10 mouse cellular contexts compared by ENCODE assay signal in the genomic region with DNA sequence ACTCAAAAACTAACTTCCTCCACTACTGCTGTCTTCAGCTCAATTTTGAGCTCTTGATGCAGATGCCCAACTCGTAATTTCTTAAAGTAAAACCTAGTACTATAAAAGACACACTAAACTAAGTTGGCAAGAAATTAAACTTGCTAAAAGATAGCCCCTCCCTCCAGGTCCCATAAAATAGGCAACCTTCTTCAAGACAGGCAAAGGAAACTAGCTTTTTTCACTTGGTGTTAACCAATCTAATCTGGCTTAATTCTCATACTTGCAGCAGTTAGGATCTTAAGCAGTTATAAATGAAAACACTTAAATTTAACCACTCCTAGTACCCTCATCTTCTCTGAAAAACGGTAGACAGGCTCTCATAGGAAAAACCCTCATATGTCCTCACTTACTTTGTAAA. TPM values are rescaled to one million over a fixed set of nuclear protein-coding genes. Genes with fewer than 3 reads are reported as not detected.
DNase-seq lines count a peak whose midpoint lies in the region; ATAC-seq and TF ChIP-seq lines count a peak whose summit lies in the region.
"Had no signal": no experiment of that assay in that cellular context is flagged by ENCODE, and none has a peak within 500 bp of the region (broad histone marks: within the 10 kb centered on the region; RNA-seq: fewer than 3 reads in every experiment).

No protein-coding gene starts in this region.

- no peak for DNase-seq in kidney, adult 11 months
- no peak for DNase-seq in embryonic facial prominence, embryonic 14.5 days (ENCODE audit: low spot score)
- DNase-seq in left cerebral cortex, adult 18-20 months (ENCODE audit: low spot score in 2 of 2), result no peak
- no peak for DNase-seq in cerebellum, postnatal 25 days
- no peak for DNase-seq in left cerebral cortex, postnatal 25 days (ENCODE audit: low spot score in 2 of 2)
- DNase-seq: cerebellum, adult 9-10 months; kidney, adult 8-10 months had no signal

- TF ChIP-seq POLR2A in myocyte (IDR thresholded peaks at IDR 0.05; ENCODE audit: insufficient read length, low read depth), result no peak

- no peak overlapping the region for H3K27ac ChIP-seq in kidney, embryonic 16.5 days (ENCODE audit: low read length)
- H3K27ac ChIP-seq in embryonic facial prominence, embryonic 14.5 days (replicated peaks; ENCODE audit: low read depth, low read length), result no peak overlapping the region
- H3K27ac ChIP-seq in intestine, embryonic 16.5 days (ENCODE audit: low read length), result no peak overlapping the region

- no peaks in the 10 kb centered on the region for H3K27me3 ChIP-seq in kidney, embryonic 16.5 days (ENCODE audit: insufficient read depth, low read length)
- H3K27me3 ChIP-seq in embryonic facial prominence, embryonic 14.5 days (replicated peaks; ENCODE audit: control insufficient read depth, insufficient read depth, low read length), result no peaks in the 10 kb centered on the region
- no peaks in the 10 kb centered on the region for H3K27me3 ChIP-seq in intestine, embryonic 16.5 days (replicated peaks; ENCODE audit: control insufficient read depth, insufficient read depth, low read length)
- no peaks in the 10 kb centered on the region for H3K27me3 ChIP-seq in myocyte (ENCODE audit: control insufficient read depth, insufficient read depth, insufficient read length)

- H3ac ChIP-seq in myocyte (ENCODE audit: control insufficient read depth, insufficient read length), result no peak overlapping the region

- H3K79me2 ChIP-seq in myocyte (ENCODE audit: control insufficient read depth, insufficient read depth), result peaks cover 67% of the 10 kb centered on the region

- H3K36me3 ChIP-seq in kidney, embryonic 16.5 days (ENCODE audit: insufficient read depth, low read length), result no peaks in the 10 kb centered on the region
- no peaks in the 10 kb centered on the region for H3K36me3 ChIP-seq in embryonic facial prominence, embryonic 14.5 days (ENCODE audit: control insufficient read depth, insufficient read depth, low read length)
- H3K36me3 ChIP-seq in intestine, embryonic 16.5 days (ENCODE audit: control insufficient read depth, insufficient read depth, low read length), result no peaks in the 10 kb centered on the region
- H3K36me3 ChIP-seq in myocyte (ENCODE audit: control insufficient read depth, insufficient read depth), result no peaks in the 10 kb centered on the region

- no peak overlapping the region for H3K9ac ChIP-seq in kidney, embryonic 16.5 days (replicated peaks; ENCODE audit: low read length)
- H3K9ac ChIP-seq in embryonic facial prominence, embryonic 14.5 days (ENCODE audit: low read depth, low read length), result peak overlapping the region; percentile 98
- no peak overlapping the region for H3K9ac ChIP-seq in intestine, embryonic 16.5 days (ENCODE audit: low read depth, low read length)

- H3K9me3 ChIP-seq in kidney, embryonic 16.5 days (ENCODE audit: low read length), result no peaks in the 10 kb centered on the region
- no peaks in the 10 kb centered on the region for H3K9me3 ChIP-seq in embryonic facial prominence, embryonic 14.5 days (ENCODE audit: control insufficient read depth, low read length)
- no peaks in the 10 kb centered on the region for H3K9me3 ChIP-seq in intestine, embryonic 16.5 days (ENCODE audit: control insufficient read depth, low read length)

- H3K4me2 ChIP-seq in kidney, embryonic 16.5 days (replicated peaks; ENCODE audit: low read depth, low read length), result peak overlapping the region; percentile 92
- H3K4me2 ChIP-seq in embryonic facial prominence, embryonic 14.5 days (ENCODE audit: low read depth, low read length), result peak overlapping the region; percentile 93
- peak overlapping the region; percentile 76 for H3K4me2 ChIP-seq in intestine, embryonic 16.5 days (ENCODE audit: low read depth, low read length)
- H3K4me2 ChIP-seq in myocyte (ENCODE audit: low read depth), result peak overlapping the region; percentile 85

- peaks cover 26% of the 10 kb centered on the region for H3K4me1 ChIP-seq in kidney, embryonic 16.5 days (ENCODE audit: insufficient read depth, low read length)
- H3K4me1 ChIP-seq in embryonic facial prominence, embryonic 14.5 days (ENCODE audit: control insufficient read depth, insufficient read depth, low read length), result peaks cover 13% of the 10 kb centered on the region
- peaks cover 16% of the 10 kb centered on the region for H3K4me1 ChIP-seq in intestine, embryonic 16.5 days (ENCODE audit: control insufficient read depth, insufficient read depth, low read length)

- ATAC-seq in kidney, embryonic 16.5 days (ENCODE audit: low FRiP score, low TSS enrichment), result no peak
- no peak for ATAC-seq in embryonic facial prominence, embryonic 14.5 days (ENCODE audit: low read depth)
- ATAC-seq in intestine, embryonic 16.5 days, result no peak

- intact Hi-C loops in left cerebral cortex, postnatal 25 days (cut with DNase I), result loop anchor here (2.0 kb wide), 1 partner anchor 27 kb away; no protein-coding TSS in a partner anchor

- peak overlapping the region; percentile 96 for H3K4me3 ChIP-seq in kidney, embryonic 16.5 days (ENCODE audit: low read length)
- H3K4me3 ChIP-seq in embryonic facial prominence, embryonic 14.5 days (ENCODE audit: low read depth, low read length), result peak overlapping the region; percentile 87
- H3K4me3 ChIP-seq in intestine, embryonic 16.5 days (ENCODE audit: low read length), result peak overlapping the region; percentile 89; the same call in 1 of the 2 replicates
- H3K4me3 ChIP-seq in myocyte, result peak overlapping the region; percentile 54

- 13% methylated on average over 2 of the region's 2 CpGs for WGBS in kidney, embryonic 16.5 days
- 15% methylated on average over 2 of the region's 2 CpGs for WGBS in embryonic facial prominence, embryonic 14.5 days
- WGBS in intestine, embryonic 16.5 days, result 15% methylated on average over 2 of the region's 2 CpGs

TF ChIP-seq in myocyte, 11 proteins besides CTCF, POLR2A, EP300 and RAD21:
- TF ChIP-seq SRF (IDR thresholded peaks at IDR 0.05; ENCODE audit: control insufficient read depth, insufficient read length, low read depth) (no peak), MAX (IDR thresholded peaks at IDR 0.05; ENCODE audit: low read depth) (no peak), POLR2AphosphoS2 (IDR thresholded peaks at IDR 0.05; ENCODE audit: insufficient read length, low read depth) (no peak), TCF12 (IDR thresholded peaks at IDR 0.05; ENCODE audit: insufficient read depth, poor library complexity, severe bottlenecking) (no peak), TCF3 (IDR thresholded peaks at IDR 0.05; ENCODE audit: insufficient read length, low read depth) (no peak), CEBPB (IDR thresholded peaks at IDR 0.05; ENCODE audit: insufficient read depth, poor library complexity, severe bottlenecking) (no peak), REST (IDR thresholded peaks at IDR 0.05; ENCODE audit: insufficient read depth, insufficient read length) (no peak), MYOG (IDR thresholded peaks at IDR 0.05; ENCODE audit: control insufficient read depth in 1 of 3, insufficient read depth in 1 of 3, insufficient read length in 2 of 3, low read depth in 2 of 3) (no peak), MYOD1 (IDR thresholded peaks at IDR 0.05; ENCODE audit: control insufficient read depth in 1 of 3, insufficient read length in 2 of 3, low read depth in 2 of 3) (no peak)

RNA-seq across cellular contexts. Expression of gene Bptf, which starts 2.3 kb away (rescaled TPM):
- 27.7 and 35.2 TPM in 2 replicates for polyA plus RNA-seq in kidney, embryonic 16.5 days (2015; fragmentation: Nextera tagmentation; extraction: Ambion mirVana)
- 34.8 and 37.0 TPM in 2 replicates for polyA plus RNA-seq in embryonic facial prominence, embryonic 14.5 days (2014; fragmentation: Nextera tagmentation; extraction: Ambion mirVana)
- 16.8 and 19.1 TPM in 2 replicates for polyA plus RNA-seq in intestine, embryonic 16.5 days (2015; fragmentation: Nextera tagmentation; extraction: Ambion mirVana)
- polyA plus RNA-seq in myocyte (2012; fragmentation: generic; extraction: Trizol), result 11.8 TPM
- 10 to 100 TPM; 64.4 to 67.2 TPM for total RNA-seq in left cerebral cortex, adult 18-20 months (2021)
- 10 to 100 TPM; 59.9 to 60.6 TPM for total RNA-seq in left cerebral cortex, postnatal 25 days (2021)

RNA-seq across cellular contexts. Expression of gene Nol11, which starts 59.5 kb away (rescaled TPM):
- 61.3 and 63.0 TPM in 2 replicates for polyA plus RNA-seq in kidney, embryonic 16.5 days (2015; fragmentation: Nextera tagmentation; extraction: Ambion mirVana)
- polyA plus RNA-seq in embryonic facial prominence, embryonic 14.5 days (2014; fragmentation: Nextera tagmentation; extraction: Ambion mirVana), result 37.4 and 44.0 TPM in 2 replicates
- polyA plus RNA-seq in intestine, embryonic 16.5 days (2015; fragmentation: Nextera tagmentation; extraction: Ambion mirVana), result 36.9 and 43.0 TPM in 2 replicates
- 20.0 TPM for polyA plus RNA-seq in myocyte (2012; fragmentation: generic; extraction: Trizol)
- 10 to 100 TPM; 23.6 to 24.0 TPM for total RNA-seq in left cerebral cortex, adult 18-20 months (2021)
- 10 to 100 TPM; 25.3 to 25.5 TPM for total RNA-seq in left cerebral cortex, postnatal 25 days (2021)
